Mouse (Mus musculus) ES-CJ7 (cell line): ENCODE data around the gene Ftsj3.
A peak's percentile ranks its signal among the peaks of the same experiment; 100 is the strongest.
"Not testable (repeated sequence)": the region's sequence is repeated elsewhere in the genome, so short reads cannot be mapped to it uniquely, and the experiment has no call there.

Experiments used
- DNase-seq: peaks from one replicate; pipeline ENCODE4 v3.0.0; 2011; ENCODE audit warnings: low read depth, low spot score

The Ftsj3 gene

GRCm38 (mm10) chr11:106268326-106269059, 12.6 kb upstream of the Ftsj3 start:
- no peak for DNase-seq

DNA sequence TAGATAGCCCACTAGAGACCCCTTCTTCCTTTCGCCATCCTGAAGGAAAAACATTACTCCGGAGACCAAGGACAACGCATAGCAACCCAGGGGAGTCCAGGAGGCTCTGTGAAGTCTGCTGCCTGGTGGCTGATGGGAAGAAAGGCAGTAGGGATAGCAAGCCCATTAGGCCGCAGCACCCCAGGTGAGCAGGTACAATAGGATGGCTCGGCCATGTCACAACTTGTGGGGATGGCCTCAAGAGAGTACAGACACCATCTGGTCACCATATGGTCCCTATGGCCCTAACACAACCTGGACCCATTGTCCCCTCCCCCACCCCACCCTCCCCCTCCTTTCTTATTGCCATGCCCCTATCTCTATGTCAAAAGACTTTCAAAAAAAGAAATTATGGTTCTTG, 12.0 kb upstream of the Ftsj3 start:
- no peak for DNase-seq

GRCm38 (mm10) chr11:106267311-106267852, 11.5 kb upstream of the Ftsj3 start:
- no peak for DNase-seq

GRCm38 (mm10) chr11:106266431-106266830, 10.6 kb upstream of the Ftsj3 start:
- no peak for DNase-seq

GRCm38 (mm10) chr11:106265570-106265969, 9.7 kb upstream of the Ftsj3 start:
- no peak for DNase-seq

GRCm38 (mm10) chr11:106264988-106265387, 9.1 kb upstream of the Ftsj3 start:
- DNase-seq = no peak

DNA sequence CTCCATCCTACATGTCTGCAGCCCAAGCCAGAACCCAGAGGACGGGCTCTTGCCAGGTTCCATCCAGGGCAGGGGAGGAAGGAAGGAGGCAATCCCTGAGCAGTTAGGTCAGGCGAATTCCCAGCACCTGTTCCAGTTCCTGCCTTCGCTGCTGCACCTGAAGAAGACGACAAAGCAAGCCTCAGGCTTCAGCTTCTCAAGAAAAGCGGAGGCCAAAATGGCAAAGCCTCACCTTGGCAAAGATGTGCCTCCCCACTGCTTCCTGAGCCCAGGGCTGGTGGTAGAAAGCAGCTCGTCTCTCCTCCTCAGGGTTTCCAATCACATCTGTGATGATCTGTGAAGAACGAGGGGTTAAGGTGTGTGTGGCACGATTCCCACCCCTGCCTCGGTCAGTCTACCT, 8.1 kb upstream of the Ftsj3 start:
- no peak for DNase-seq

DNA sequence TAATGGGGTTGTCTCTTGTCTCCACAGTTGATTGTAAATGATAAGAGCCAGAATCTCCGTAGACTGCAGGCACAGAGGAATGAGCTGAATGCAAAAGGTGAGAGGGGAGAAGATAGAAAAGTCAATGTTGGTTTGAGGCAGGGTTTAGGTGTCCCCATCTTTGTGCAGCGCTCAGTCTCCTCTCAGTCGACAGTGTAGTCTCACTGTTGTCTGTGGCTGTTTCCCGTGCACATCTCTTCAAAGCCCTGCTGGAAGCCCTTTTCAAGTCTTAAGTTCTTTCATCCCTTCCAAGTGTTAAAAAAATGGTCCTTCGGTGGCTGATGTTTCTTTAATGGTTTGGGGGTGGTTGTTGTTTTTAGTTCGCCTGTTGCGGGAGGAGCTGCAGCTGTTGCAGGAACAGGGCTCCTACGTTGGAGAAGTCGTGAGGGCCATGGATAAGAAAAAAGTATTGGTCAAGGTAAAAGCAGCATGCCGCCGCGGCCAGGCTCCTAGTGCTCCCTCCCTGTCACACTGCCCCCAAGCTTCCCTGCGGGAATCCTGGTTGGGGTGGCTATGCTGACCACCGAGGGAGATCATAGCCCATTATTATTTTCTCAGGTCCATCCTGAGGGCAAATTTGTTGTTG, 5.1 kb upstream of the Ftsj3 start:
- no peak for DNase-seq

DNA sequence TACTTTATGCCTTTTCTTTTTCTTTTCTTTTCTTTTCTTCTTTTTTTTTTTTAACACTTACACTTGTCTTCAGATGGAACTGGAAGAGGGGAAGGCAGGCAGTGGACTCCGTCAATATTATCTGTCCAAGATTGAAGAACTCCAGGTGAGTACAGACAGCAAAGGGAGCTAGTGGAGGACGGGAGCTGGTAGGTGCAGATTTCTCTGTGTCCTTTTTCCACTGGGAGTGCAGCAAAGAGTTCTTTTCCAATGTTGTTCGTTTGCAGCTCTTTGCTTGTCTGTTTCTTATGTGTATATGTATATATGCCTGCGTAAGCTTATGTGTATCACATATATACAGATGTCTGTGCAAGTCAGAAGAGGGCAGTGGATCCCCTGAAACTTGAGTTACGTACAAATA, 896 bp upstream of the Ftsj3 start:
- DNase-seq = no peak

DNA sequence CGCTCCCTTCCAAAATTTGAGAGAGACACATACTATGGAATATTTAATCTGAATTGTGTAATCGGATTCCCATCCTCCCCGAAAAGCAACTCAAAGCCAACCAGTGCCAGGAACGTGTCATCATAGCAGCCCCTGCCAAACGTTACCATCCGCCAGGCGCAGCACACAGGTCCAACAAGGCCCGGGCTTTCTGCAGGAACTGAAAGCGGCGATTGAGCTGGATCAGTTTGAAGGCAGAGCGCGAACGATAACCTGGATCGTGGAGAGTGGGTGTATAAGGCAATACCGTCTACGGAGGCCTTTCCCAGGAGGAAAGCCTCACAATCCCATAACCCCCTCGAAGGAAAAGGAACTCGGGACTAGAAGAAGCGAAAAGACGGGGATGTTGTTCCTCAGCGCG, 705 bp downstream of the Ftsj3 start:
- no peak for DNase-seq

- no peak for DNase-seq
Measured at GRCm38 (mm10) chr11:106254767-106255166, 1.1 kb downstream of the Ftsj3 start.

- DNase-seq = no peak
Measured at GRCm38 (mm10) chr11:106249326-106249725, 6.6 kb downstream of the Ftsj3 start.

DNA sequence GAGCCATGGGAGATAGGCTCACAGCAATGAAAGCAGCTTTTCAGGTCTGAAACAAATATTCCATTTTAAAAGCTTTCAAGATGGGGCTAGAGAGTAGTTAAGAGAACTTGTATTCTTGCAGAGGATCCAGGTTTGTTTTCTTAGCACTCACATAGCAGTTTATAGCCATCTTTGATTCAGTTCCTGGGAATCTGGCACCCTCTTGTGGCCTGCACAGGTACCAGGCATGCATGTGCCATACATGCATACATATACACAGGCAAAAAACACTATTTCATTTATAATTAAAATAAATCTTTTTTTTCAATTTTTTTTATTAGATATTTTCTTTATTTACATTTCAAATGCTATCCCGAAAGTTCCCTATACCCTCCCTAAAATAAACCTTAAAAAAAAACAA, 9.0 kb downstream of the Ftsj3 start:
- peak; percentile 56 for DNase-seq

- not testable (repeated sequence) for DNase-seq
Measured at GRCm38 (mm10) chr11:106233978-106234377, 21.9 kb downstream of the Ftsj3 start.

- no peak for DNase-seq
Measured at GRCm38 (mm10) chr11:106220603-106221002, 35.3 kb downstream of the Ftsj3 start.

GRCm38 (mm10) chr11:106216730-106217490, 39.0 kb downstream of the Ftsj3 start, which contains the start of gene Ddx42:
TSS of gene Ddx42 (plus strand) at chr11:106216926.
- DNase-seq = peak; percentile 96

- peak; percentile 99 for DNase-seq
Measured at GRCm38 (mm10) chr11:106215927-106216729, 39.8 kb downstream of the Ftsj3 start, which contains the start of gene Ccdc47. TSS of gene Ccdc47 (minus strand) at chr11:106216344.

DNA sequence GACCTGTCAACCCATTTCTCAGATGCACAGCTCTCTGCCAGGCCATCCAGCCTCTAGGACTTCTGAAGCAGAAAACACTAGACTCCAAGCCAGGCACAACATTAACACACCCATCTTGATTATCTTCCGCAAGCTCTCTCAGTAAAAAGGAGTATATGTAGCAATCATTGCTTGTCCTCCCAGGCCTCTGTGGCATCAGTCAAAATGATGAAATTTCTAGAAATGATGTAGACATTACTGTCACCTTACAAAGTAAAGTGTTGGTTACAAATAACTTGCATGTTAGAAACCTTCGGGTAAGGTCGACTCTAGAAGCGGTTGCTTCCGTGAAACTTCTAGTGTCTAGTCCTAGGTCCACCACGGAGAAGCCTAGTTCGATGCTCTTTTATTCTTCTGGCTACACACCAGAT, 40.4 kb downstream of the Ftsj3 start:
- DNase-seq = no peak

DNA sequence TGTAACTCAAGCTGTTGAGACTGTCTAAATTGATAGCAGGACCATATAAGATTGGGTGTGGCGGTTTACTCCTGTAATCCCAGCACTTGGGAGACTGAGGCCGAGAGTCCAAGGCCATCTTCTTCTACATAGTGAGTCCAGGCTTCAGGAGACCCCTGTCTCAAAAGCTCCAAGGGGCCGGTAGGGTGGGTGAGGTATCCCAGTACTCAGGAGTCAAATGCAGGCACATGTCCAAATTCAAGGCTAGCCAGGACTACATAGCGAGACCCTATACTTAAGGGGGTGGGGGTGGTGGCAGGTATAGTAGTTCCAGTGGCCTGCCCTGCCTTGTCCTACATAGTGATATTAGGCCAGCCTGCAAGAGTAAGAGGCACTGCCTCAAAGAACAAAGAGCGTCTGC, 41.0 kb downstream of the Ftsj3 start:
- DNase-seq = no peak

GRCm38 (mm10) chr11:106212771-106213170, 43.1 kb downstream of the Ftsj3 start:
- no peak for DNase-seq

GRCm38 (mm10) chr11:106202123-106202465, 53.8 kb downstream of the Ftsj3 start, which contains the start of gene Strada:
TSS of gene Strada (minus strand) at chr11:106202168.
- DNase-seq = no peak
